19 mouse cellular contexts compared by ENCODE assay signal in the genomic region with DNA sequence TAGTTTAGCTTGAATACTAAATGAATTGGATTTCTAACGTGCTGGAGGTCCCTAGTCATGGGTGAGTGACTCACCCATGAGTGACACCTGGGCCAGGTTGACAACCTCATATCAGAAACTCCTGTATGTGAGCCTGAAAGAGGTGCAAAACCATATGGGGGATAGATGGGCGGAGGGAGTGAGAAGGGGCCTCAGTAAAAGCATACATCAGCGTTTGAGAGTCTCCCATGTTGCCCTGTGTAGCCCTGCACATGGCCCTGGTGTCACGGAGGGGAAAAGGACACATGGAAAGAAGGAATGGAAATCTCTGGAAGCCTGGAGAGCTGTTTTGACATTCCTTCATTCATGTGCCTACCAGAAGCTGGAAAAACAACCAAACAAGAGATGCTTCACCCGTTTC.
DNase-seq lines count a peak whose midpoint lies in the region; ATAC-seq lines count a peak whose summit lies in the region.
"Had no signal": no experiment of that assay in that cellular context is flagged by ENCODE, and none has a peak within 500 bp of the region (broad histone marks: within the 10 kb centered on the region; RNA-seq: fewer than 3 reads in every experiment).

No protein-coding gene starts in this region.

- H3K4me1 ChIP-seq in midbrain, embryonic 12.5 days, result peaks cover 29% of the 10 kb centered on the region
- H3K4me1 ChIP-seq in midbrain, embryonic 10.5 days, result peaks cover 38% of the 10 kb centered on the region
- H3K4me1 ChIP-seq in hindbrain, embryonic 11.5 days (replicated peaks; ENCODE audit: control insufficient read depth, insufficient read depth, low read length), result peaks cover 2% of the 10 kb centered on the region; the same call in 1 of the 2 replicates
- peaks cover 43% of the 10 kb centered on the region for H3K4me1 ChIP-seq in midbrain, embryonic 14.5 days (ENCODE audit: control insufficient read depth, insufficient read depth, low read length)

- H3K4me3 ChIP-seq in midbrain, embryonic 12.5 days, result 0 out of 2 replicates have a peak overlapping the region, but pooled peaks have one; percentile 9
- no peak overlapping the region for H3K4me3 ChIP-seq in midbrain, embryonic 10.5 days
- peak overlapping the region; percentile 12; the same call in 1 of the 2 replicates for H3K4me3 ChIP-seq in hindbrain, embryonic 11.5 days (ENCODE audit: low read depth, low read length)
- peak overlapping the region; percentile 52 for H3K4me3 ChIP-seq in midbrain, embryonic 14.5 days (replicated peaks; ENCODE audit: low read depth, low read length)
- H3K4me3 ChIP-seq: embryonic facial prominence, embryonic 12.5 days; heart, embryonic 13.5 days; limb, embryonic 15.5 days had no signal

- H3K4me2 ChIP-seq in midbrain, embryonic 12.5 days (replicated peaks), result peak overlapping the region; percentile 56
- no peak overlapping the region; the same call in 1 of the 2 replicates for H3K4me2 ChIP-seq in hindbrain, embryonic 11.5 days (replicated peaks; ENCODE audit: low read depth, low read length)
- peak overlapping the region; percentile 71 for H3K4me2 ChIP-seq in midbrain, embryonic 14.5 days (ENCODE audit: low read length)
- H3K4me2 ChIP-seq: embryonic facial prominence, embryonic 12.5 days; heart, embryonic 13.5 days; limb, embryonic 15.5 days had no signal

- 77% methylated on average over 5 of the region's 5 CpGs for WGBS in midbrain, embryonic 12.5 days
- WGBS in midbrain, embryonic 10.5 days, result 78% methylated on average over 5 of the region's 5 CpGs
- WGBS in hindbrain, embryonic 11.5 days, result 75% methylated on average over 5 of the region's 5 CpGs
- WGBS in midbrain, embryonic 14.5 days, result 70% methylated on average over 5 of the region's 5 CpGs

- no peak for DNase-seq in midbrain, embryonic 10.5 days (ENCODE audit: low spot score)
- DNase-seq in hindbrain, embryonic 11.5 days (ENCODE audit: low spot score), result no peak
- DNase-seq in midbrain, embryonic 14.5 days, result no peak
- no peak for DNase-seq in kidney, postnatal 14 days
- no peak for DNase-seq in adrenal gland, postnatal 25 days
- no peak for DNase-seq in urinary bladder, postnatal 4 days (ENCODE audit: low spot score in 2 of 2)
- DNase-seq: adrenal gland, postnatal 14 days; cerebellum, adult 2 months; kidney, adult 2 months; kidney, postnatal 36 days; lung, adult 18-20 months; right cerebral cortex, adult 18-20 months; thymus, postnatal 4 days had no signal

- no peak overlapping the region for H3K27ac ChIP-seq in midbrain, embryonic 12.5 days (replicated peaks)
- H3K27ac ChIP-seq in midbrain, embryonic 10.5 days (replicated peaks), result no peak overlapping the region
- H3K27ac ChIP-seq in hindbrain, embryonic 11.5 days (ENCODE audit: low read depth, low read length), result no peak overlapping the region
- H3K27ac ChIP-seq in midbrain, embryonic 14.5 days (replicated peaks; ENCODE audit: low read depth, low read length), result no peak overlapping the region
- H3K27ac ChIP-seq: embryonic facial prominence, embryonic 12.5 days; heart, embryonic 13.5 days; limb, embryonic 15.5 days had no signal

- ATAC-seq in midbrain, embryonic 12.5 days (ENCODE audit: low FRiP score, low read depth), result no peak
- ATAC-seq in hindbrain, embryonic 11.5 days (ENCODE audit: low FRiP score), result no peak
- ATAC-seq in midbrain, embryonic 14.5 days (ENCODE audit: low FRiP score, low TSS enrichment), result no peak
- ATAC-seq: activated CD4-positive, CD25-positive, alpha-beta regulatory T cell, adult 4 months; Patski had no signal

- no peaks in the 10 kb centered on the region for H3K9me3 ChIP-seq in midbrain, embryonic 12.5 days
- H3K9me3 ChIP-seq in midbrain, embryonic 10.5 days (replicated peaks), result no peaks in the 10 kb centered on the region
- H3K9me3 ChIP-seq in hindbrain, embryonic 11.5 days (ENCODE audit: control insufficient read depth, low read length), result no peaks in the 10 kb centered on the region
- no peaks in the 10 kb centered on the region for H3K9me3 ChIP-seq in midbrain, embryonic 14.5 days (ENCODE audit: control insufficient read depth, low read length)
- H3K9me3 ChIP-seq: embryonic facial prominence, embryonic 12.5 days; heart, embryonic 13.5 days; limb, embryonic 15.5 days had no signal

- no peak overlapping the region for H3K9ac ChIP-seq in midbrain, embryonic 12.5 days (replicated peaks)
- no peak overlapping the region for H3K9ac ChIP-seq in hindbrain, embryonic 11.5 days (ENCODE audit: low read depth, low read length)
- peak overlapping the region; percentile 24; the same call in 1 of the 2 replicates for H3K9ac ChIP-seq in midbrain, embryonic 14.5 days (replicated peaks; ENCODE audit: low read length)
- H3K9ac ChIP-seq: embryonic facial prominence, embryonic 12.5 days; heart, embryonic 13.5 days; limb, embryonic 15.5 days had no signal

- H3K27me3 ChIP-seq in midbrain, embryonic 12.5 days, result 0 out of 2 replicates have a peak, but pooled peaks cover 7% of the 10 kb centered on the region
- peaks cover 32% of the 10 kb centered on the region for H3K27me3 ChIP-seq in midbrain, embryonic 10.5 days (ENCODE audit: low read depth, poor library complexity, severe bottlenecking)
- H3K27me3 ChIP-seq in hindbrain, embryonic 11.5 days (ENCODE audit: control insufficient read depth, insufficient read depth, low read length), result no peaks in the 10 kb centered on the region
- H3K27me3 ChIP-seq in midbrain, embryonic 14.5 days (ENCODE audit: control insufficient read depth, insufficient read depth, low read length), result no peaks in the 10 kb centered on the region
- H3K27me3 ChIP-seq: embryonic facial prominence, embryonic 12.5 days; heart, embryonic 13.5 days had no signal

- no peaks in the 10 kb centered on the region for H3K36me3 ChIP-seq in midbrain, embryonic 12.5 days
- H3K36me3 ChIP-seq in midbrain, embryonic 10.5 days, result no peaks in the 10 kb centered on the region
- no peaks in the 10 kb centered on the region for H3K36me3 ChIP-seq in hindbrain, embryonic 11.5 days (ENCODE audit: control insufficient read depth, insufficient read depth, low read length)
- H3K36me3 ChIP-seq in midbrain, embryonic 14.5 days (ENCODE audit: control insufficient read depth, insufficient read depth, low read length), result no peaks in the 10 kb centered on the region
- H3K36me3 ChIP-seq: embryonic facial prominence, embryonic 12.5 days; limb, embryonic 15.5 days had no signal
